Mouse (Mus musculus): ENCODE measurements around the gene Kcnk1.

DNA sequence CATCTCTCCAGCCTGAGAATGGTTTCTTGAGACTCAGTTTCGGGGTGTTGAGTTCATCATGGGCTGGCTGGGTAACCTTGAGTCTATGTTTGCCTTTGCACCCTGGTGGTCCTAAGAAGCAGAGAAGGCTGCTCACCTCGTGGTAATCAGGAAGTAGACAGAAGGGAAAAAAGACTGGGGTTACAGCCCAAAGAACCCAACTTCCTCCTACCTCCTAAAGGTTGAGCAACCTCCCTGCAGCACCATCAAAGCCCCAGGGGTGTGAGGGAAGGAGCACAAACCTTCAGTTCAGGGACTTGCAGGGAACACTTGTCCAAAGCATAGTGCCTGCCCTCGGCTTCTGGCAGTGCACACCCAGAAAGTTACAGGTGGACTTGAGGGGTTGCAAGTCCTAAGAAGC, 11.5 kb upstream of the Kcnk1 start:
- TF ChIP-seq CHD2 (IDR thresholded peaks at IDR 0.05; ENCODE audit: low read depth, low read length) (no peak), ZNF384 (IDR thresholded peaks at IDR 0.05; ENCODE audit: low read depth, low read length) (no peak), MAFK (IDR thresholded peaks at IDR 0.05; ENCODE audit: insufficient read depth, low read depth, low read length) (no peak), HCFC1 (IDR thresholded peaks at IDR 0.05; ENCODE audit: borderline replicate concordance, insufficient read depth, low read length) (no peak), ZC3H11A (IDR thresholded peaks at IDR 0.05; ENCODE audit: borderline replicate concordance, low read depth, low read length) (no peak)
